Mouse (Mus musculus) spleen, adult 12 weeks (tissue): Measurements from ENCODE around the gene Frmd3.
"Not testable (repeated sequence)": the region's sequence is repeated elsewhere in the genome, so short reads cannot be mapped to it uniquely, and the experiment has no call there.

Experiments used
- DNase-seq: peaks from one replicate; pipeline ENCODE4 v3.0.0; 2022; ENCODE audit warnings: low spot score

Frmd3 gene

GRCm38 (mm10) chr4:74013211-74014047, at the start of gene Frmd3:
Gene Frmd3 (plus strand): TSS chr4:74013442.
- DNase-seq, result no peak

- DNase-seq, result no peak
Observed at GRCm38 (mm10) chr4:73980454-73980853, 32.8 kb upstream of the Frmd3 start.

DNA sequence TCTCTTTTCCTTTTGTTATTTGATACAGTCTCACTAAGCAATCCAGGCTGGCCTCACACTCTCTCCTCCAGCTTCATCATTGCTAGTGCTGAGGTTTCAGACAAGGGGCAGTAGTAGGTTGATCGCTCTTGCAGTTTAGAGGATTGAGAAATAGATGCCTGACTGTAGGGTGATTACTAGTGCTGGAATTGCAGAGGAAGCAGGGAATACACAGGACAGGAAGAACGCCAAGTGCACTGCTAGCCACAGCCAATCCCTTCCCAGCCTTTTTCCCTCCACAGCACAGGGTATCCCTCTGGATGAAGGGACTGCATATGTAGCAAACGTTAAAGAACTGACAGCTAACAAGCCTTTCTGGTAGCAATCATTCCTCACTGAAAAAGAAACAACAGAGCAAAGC, 965 bp upstream of the Frmd3 start:
- no peak for DNase-seq

- DNase-seq, result no peak
Observed at GRCm38 (mm10) chr4:74012700-74013099, 542 bp upstream of the Frmd3 start.

- no peak for DNase-seq
Observed at GRCm38 (mm10) chr4:74014048-74014500, 832 bp downstream of the Frmd3 start.

DNA sequence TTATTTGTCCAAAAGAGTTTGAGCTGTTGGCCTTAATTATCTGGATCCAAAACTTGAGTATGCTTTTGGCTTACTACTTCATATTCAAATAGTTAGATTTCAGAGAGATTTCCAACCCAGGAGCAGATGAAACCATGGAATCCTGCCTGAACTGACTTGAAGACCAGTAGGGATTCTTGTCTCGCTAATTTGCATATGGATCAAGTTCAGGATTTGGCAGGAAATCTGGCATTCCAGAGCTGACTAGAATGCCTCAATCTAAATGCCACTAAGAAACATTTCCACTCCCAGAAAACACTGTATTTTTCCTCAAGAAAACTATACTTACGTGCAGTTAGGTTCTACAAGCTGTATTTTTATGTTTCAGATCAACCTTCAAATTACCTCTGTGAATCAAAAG, 6.8 kb downstream of the Frmd3 start:
- DNase-seq, result no peak

- DNase-seq, result no peak
Observed at GRCm38 (mm10) chr4:74043226-74043625, 30.0 kb downstream of the Frmd3 start.

DNA sequence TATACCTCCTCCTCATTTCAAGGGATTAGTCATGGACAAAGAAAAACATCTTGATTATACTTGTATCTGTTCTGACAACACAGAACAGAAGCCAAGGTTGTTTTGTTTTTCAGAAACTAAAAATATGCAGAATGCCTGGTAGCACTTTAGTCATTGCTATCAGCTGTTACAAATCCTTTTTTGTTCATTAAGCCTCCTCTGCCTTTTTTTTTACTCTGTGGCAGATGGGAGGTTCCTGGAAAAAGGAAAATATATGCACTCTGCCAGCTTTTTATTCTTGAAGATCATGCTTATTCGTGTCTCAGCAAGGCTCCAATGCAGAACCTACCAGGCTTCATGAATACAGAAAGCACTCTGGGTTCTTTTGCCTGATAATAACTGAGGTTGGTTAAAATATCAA, 38.5 kb downstream of the Frmd3 start:
- DNase-seq, result no peak

GRCm38 (mm10) chr4:74076727-74077126, 63.5 kb downstream of the Frmd3 start:
- no peak for DNase-seq

- no peak for DNase-seq
Observed at GRCm38 (mm10) chr4:74110816-74111215, 97.6 kb downstream of the Frmd3 start.

DNA sequence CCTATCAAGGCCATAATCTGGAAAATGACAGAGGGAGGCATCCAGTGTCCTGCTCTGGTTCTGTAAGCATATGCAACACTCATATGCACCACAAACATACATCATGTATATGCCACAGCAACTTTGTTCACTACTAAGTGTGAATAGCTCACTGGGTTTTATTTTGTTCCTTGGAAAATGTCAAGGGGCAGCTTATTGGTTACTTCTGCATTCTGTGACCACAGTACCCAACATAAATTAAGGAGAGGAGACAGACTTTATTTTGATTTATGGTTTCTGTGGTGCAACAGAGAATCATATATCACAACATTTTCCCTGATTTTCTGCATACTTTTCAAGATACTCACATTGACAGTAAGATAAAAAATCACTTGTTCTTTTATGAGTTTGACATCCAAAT, 178.3 kb downstream of the Frmd3 start:
- no peak for DNase-seq

- no peak for DNase-seq
Observed at GRCm38 (mm10) chr4:74201281-74201811, 188.1 kb downstream of the Frmd3 start.

GRCm38 (mm10) chr4:74221780-74222179, 208.5 kb downstream of the Frmd3 start:
- not testable (repeated sequence) for DNase-seq

- DNase-seq, result no peak
Observed at GRCm38 (mm10) chr4:74222360-74222759, 209.1 kb downstream of the Frmd3 start.

GRCm38 (mm10) chr4:74224210-74224609, 211.0 kb downstream of the Frmd3 start:
- no peak for DNase-seq

DNA sequence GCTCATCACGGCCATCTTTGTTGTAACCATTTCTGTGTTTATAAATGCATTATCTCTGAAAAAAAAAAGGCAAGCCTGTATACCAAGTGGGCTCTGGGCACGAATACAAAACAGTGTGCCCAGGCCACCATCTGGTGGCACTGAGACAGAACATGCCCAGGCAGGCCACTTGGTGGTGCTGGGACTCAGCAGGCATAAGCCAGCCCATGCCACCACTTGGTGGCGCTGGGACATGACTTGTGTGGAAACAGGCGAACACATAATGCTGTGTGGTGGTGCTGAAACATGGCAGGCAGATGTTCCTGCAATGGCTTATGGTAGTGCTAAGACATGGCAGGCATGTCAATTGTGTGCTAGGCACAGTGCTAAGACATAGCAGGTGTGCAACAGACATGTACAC, 217.8 kb downstream of the Frmd3 start:
- no peak for DNase-seq

DNA sequence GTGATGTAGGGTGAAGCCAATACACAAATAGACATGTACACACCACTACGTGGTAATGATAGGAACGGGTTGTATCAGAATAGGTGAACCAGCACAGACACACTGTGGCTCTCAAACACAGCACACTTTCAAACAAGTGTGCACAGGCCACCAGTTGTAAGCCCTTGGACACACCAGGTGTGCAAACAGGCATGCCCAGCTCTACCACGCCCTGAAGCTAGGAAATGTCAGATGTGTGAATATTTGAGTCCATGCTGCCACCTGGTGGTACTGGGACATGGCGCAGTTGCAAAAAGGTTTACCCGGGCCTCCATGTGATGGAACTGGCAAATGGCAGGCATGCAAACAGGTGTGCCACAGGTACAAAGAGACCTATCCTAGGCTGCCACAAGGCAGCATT, 218.2 kb downstream of the Frmd3 start:
- no peak for DNase-seq

DNA sequence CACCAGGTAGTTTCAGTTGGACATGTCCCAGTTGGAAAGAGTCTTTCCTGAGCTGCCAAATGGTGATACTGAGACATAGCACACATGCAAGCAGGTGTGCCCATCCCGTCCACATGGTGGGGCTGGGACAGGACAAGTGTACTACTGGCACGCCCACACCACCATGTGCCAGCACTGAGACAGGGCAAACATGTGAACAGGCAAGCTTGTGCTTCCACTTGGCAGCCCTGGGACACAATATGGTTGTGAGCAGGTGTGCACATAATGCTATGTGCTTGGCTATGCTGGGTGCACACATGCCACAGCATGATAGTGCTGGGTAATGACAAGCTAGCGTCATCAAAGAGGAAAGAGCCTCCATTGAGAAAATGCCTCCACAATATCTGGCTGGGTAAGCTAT, 220.3 kb downstream of the Frmd3 start:
- no peak for DNase-seq

DNA sequence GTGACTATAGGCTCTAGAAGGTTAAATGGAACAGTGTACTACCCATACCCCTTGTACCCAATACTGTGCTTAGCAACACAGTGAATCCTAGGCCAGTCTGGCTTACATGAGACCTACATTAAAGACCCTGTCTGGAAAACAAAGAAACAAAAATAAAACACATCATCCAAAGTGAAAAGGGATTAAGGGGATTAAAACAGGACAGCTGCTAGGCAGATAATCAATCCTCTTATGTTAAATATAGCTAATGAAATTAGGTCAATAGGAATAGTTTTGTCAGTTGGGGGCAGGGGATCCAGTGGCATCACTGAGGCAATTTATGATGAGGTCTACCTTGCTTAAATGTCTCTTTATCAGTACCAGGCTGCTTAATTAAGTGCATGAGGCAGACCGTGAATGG, 228.9 kb downstream of the Frmd3 start, which contains the start of gene Kdm4c:
Gene Kdm4c, plus strand, starts transcription at position 322 of the 400 bp plus-strand sequence.
- no peak for DNase-seq
